Mouse (Mus musculus) cortical plate, adult 2 months (tissue): Measurements from ENCODE around the gene Cd200. TPM values are rescaled to one million over a fixed set of nuclear protein-coding genes. Genes with fewer than 3 reads are reported as not detected.
"Not testable (repeated sequence)": the region's sequence is repeated elsewhere in the genome, so short reads cannot be mapped to it uniquely, and the experiment has no call there.

Source experiments
- H3K27ac ChIP-seq: fragments of 200-500 bp; 2 replicates; pipeline ENCODE4 v1.5.1; 2012; ENCODE audit warnings: low read length, control low read depth, inconsistent platforms; ENCODE audit not compliant: insufficient read depth
- H3K4me1 ChIP-seq: fragments of 200-500 bp; 2 replicates; pipeline ENCODE4 v1.6.1; 2011; ENCODE audit warnings: low read length; ENCODE audit not compliant: control insufficient read depth, insufficient read depth
- H3K4me3 ChIP-seq: fragments of 200-500 bp; 2 replicates; pipeline ENCODE4 v1.5.1; 2011; ENCODE audit warnings: mild to moderate bottlenecking, low read length, control low read depth; ENCODE audit not compliant: insufficient read depth
- CTCF ChIP-seq: fragments of 200-500 bp; IDR thresholded peaks from 2 replicates; pipeline ENCODE4 v1.5.1; 2011; ENCODE audit warnings: mild to moderate bottlenecking, control low read depth, low read length; ENCODE audit not compliant: insufficient read depth; ENCODE audit errors: extremely low read depth
- POLR2A ChIP-seq: fragments of 200-500 bp; IDR thresholded peaks from 2 replicates; pipeline ENCODE4 v1.6.1; 2011; ENCODE audit warnings: mild to moderate bottlenecking, low read length, control low read depth; ENCODE audit not compliant: insufficient read depth; ENCODE audit errors: extremely low read depth
- polyA plus RNA-seq: library from polyadenylated mRNA; depleted of rRNA; stranded (reverse); fragments of >200 nt; gene quantifications from 2 replicates; pipeline ENCODE4 v1.2.3, GENCODE M21; 2012

Gene Cd200
- polyA plus RNA-seq, 1 experiment, result 102 TPM

DNA sequence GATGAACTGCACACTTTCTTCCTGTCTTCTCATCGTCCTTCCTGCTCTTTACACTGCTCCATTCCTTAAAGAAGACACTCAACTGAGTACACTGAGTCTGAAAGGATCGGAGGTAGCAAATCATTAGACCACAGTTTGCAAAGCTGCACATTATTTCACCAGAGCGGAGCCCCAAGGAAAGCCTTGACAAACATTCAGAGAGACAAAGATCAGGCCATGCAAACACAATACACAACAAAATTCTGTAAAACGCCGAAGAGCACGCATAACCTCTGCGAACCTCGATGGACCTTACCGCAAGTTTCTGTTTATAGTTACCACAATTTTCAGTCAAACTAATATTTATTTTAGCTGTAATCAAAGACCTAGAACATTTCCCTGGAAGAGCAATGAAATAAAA, 43.5 kb downstream of the Cd200 start:
- H3K27ac ChIP-seq, result no peak overlapping the region
- H3K4me1 ChIP-seq, result no peaks in the 10 kb centered on the region
- TF ChIP-seq CTCF, result no peak
- TF ChIP-seq POLR2A, result no peak
- H3K4me3 ChIP-seq, result no peak overlapping the region

DNA sequence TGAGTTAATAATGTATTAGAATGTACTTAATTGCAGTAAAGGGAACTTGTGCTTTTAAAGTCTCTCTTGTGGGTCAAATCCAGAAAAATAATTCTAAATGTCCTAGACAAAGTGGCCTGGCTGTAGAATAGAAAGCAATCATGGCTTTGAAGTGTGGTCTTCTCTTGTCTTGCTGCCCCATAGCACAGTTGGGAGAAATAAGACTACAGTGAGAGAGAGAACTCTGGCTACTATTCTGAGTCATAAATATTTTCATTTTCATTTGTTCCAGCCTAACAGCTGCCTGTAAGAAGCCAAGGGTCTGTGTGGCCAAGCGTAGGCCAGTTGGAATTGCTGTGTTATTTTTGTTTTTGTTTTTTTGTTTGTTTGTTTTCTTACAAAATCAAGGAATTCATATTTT, 44.2 kb downstream of the Cd200 start:
- Histone ChIP-seq H3K4me3 (no peak overlapping the region), H3K27ac (no peak overlapping the region), H3K4me1 (no peaks in the 10 kb centered on the region)
- TF ChIP-seq POLR2A (no peak), CTCF (no peak)

DNA sequence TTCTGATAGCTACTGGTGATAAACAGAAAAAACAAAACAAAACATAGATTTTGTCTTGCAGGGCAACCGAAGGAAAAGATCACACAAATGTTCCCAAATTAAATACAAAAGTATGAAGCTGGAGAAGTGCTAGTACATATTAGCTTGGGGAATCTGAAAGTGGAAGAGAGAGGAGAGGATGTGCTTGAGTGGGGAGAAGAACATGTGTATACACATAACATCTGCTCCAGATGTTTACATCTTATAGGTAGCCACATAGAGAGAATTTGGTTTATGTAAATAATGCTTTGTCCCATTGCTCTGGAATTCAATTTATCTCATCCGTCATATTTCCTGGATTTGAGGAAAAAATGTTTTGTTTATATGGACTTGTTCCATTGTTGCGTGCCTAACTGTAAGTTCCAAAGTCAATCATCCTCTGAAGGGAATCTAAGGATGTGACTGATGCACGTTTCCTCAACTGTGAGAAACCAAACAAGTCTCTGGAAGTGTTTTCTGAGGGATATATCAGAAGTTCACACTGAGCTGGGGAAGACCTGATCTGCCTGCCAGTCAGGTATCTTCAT, 45.3 kb downstream of the Cd200 start:
- TF ChIP-seq POLR2A (no peak), CTCF (no peak)
- Histone ChIP-seq H3K4me3 (no peak overlapping the region), H3K4me1 (no peaks in the 10 kb centered on the region), H3K27ac (peak overlapping the region; percentile 91; the same call in 1 of the 2 replicates)

DNA sequence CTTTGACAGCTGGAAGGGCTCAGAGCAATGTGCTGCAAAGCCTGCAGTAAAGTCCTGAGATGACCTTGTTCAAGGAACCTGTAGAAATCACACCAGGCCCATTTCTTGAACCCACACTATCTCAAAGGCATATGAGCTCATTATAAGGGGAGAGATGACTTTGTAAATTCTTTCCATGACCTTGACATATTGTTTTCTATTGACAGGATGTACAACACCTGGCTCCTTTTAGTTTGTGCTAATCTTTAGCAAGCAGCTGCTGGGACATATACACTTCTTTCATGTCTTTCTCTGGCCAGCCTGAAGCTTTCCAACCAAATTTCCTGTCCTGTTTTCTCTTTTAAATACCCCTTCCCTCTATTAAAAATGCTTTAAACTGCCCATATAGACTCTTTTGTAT, 47.4 kb downstream of the Cd200 start:
- Histone ChIP-seq H3K4me1 (no peaks in the 10 kb centered on the region), H3K27ac (no peak overlapping the region), H3K4me3 (no peak overlapping the region)
- TF ChIP-seq POLR2A (no peak), CTCF (no peak)

DNA sequence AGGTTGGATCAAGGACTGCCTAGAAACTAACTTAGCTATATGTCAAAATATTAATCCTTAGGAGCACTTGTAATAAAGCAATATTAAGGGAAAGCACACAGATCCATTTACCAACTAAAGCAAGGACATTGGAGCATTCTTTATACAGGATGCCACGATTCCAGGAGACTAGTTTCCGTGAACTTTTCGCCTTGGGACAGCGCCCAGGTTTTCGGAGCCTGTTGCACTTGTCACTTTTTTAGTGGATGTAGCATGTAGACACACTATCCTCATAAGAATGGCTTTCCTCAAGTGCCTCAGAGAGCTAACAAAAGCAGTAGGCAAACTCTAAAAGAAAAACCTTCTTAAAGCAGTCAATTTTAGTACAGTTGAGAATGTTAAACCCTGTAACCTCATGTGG, 50.4 kb downstream of the Cd200 start:
- H3K4me1 ChIP-seq, H3K4me3 ChIP-seq: not testable (repeated sequence)

DNA sequence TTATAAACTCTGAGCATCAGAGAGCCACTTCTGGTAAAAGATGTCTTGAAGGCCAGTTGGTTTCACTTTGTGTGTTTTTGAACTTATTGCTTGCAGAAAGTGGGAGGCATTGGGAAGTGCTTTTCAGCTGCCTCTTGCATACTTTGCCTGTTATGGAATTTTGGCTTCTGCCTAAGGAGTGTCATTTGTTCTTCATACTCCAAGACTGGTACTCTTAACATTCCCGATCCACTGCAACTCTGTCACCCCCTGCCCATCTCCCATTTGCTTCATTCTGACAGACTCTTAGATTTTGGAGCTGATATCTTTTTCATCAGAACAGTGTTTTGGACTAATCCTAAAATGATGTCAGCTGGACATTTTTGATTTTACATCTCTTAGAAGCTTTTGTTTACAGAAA, 51.7 kb downstream of the Cd200 start:
- TF ChIP-seq POLR2A (no peak), CTCF (no peak)
- Histone ChIP-seq H3K4me3 (no peak overlapping the region), H3K27ac (peak overlapping the region; percentile 56; the same call in 1 of the 2 replicates), H3K4me1 (no peaks in the 10 kb centered on the region)

More for the DNA sequence above, 50.4 kb downstream of the Cd200 start:
- not testable (repeated sequence) for H3K27ac ChIP-seq

DNA sequence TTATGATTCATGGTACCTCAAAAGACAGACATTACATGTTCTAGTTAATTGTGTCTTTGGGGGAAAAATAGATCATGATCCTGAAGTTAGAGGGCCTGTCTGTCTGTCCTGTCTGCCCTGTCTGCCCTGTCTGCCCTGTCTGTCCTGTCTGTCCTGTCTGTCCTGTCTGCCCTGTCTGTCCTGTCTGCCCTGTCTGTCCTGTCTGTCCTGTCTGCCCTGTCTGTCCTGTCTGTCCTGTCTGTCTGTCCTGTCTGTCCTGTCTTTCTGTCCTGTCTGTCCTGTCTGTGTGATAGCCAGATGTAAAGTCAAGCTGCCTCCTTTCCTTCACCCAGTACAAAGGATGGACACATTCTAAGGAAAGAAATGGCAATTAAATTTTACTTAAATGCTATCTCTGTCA, 56.0 kb downstream of the Cd200 start:
- Histone ChIP-seq H3K4me3 (no peak overlapping the region), H3K27ac (no peak overlapping the region), H3K4me1 (no peaks in the 10 kb centered on the region)
- TF ChIP-seq CTCF (no peak), POLR2A (no peak)

DNA sequence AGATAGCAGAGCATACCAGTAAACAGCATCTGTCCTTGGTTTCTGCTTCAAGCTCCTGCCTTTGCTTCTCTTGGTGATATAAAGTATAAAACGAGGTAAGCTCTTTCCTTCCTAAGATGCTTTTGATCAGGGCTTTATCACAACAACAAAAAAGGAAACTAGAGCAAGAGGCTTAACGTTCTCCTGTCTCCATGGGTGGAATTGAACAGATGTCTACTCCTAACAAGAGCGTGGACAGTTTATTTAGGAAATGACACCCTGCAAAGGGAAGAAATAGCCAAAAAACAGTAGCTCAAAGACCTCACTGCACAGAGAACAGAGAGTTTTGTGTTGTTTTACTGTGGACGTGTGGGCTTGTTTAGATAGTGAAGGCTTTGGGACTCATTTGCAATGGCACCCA, 58.1 kb downstream of the Cd200 start:
- H3K4me1 ChIP-seq, result no peaks in the 10 kb centered on the region
- H3K27ac ChIP-seq, result no peak overlapping the region
- TF ChIP-seq POLR2A (no peak), CTCF (no peak)
- no peak overlapping the region for H3K4me3 ChIP-seq

DNA sequence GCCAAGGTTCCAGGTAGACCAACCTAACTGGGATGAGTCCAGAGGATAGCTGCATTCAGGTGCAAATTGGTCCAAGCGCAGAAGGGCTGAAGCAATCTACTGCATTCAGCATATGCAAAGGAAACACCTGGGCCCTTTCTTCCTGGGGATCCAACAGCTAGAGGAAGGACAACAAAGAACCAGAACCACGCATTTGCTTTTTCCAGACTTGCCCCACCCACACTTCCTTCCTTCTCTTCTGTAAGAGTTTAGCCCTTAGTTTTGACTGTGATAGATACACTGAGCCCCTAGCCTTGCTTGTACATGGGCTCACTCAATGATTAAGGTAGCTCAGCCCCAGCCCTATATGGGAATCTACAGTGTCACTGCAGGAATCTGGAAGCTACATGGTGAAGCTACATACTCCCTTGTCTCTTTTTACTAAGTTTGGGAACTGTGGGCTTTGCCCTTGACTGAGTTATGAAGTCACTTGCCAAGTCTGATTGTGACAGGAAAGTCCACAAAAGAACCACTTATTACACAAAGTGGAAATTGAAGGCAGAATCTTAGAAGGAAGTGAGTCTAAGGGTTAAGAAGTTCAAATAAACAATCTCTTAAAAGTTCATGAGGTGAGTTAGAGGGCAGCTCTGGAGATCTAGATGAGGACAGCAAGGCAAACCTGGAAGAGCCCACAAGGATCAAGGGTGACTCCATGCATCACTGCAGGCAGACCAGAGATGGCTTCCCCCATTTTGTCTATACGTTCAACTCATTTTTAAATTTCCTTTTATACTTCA, 59.1 kb downstream of the Cd200 start:
- TF ChIP-seq CTCF (no peak), POLR2A (no peak)
- H3K27ac ChIP-seq, result peak overlapping the region; percentile 37; the same call in 1 of the 2 replicates
- H3K4me3 ChIP-seq, result no peak overlapping the region
- H3K4me1 ChIP-seq, result no peaks in the 10 kb centered on the region

DNA sequence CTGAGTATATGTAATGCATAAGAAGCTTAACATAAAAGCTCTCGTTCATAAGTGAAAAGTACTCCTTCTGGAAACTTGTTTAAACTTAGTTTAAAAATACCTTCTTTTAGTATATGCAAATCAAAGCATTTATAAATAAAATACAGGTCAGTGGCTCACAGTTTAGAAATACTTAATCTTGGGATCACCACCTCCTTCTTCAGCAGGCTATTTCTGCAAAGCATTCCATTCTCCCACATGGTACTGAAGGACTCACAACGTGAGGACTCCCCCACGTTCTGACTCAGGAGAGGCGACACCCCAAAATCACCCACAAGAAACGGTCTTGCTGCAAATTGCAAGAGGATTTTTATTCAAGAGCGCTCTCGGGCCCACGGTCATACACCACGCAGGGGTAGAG, 60.6 kb downstream of the Cd200 start:
- H3K27ac ChIP-seq, H3K4me3 ChIP-seq, H3K4me1 ChIP-seq: not testable (repeated sequence)
